Mouse (Mus musculus) monocyte, adult 5-6 weeks (primary cell): ENCODE data around the gene Lmbr1l. TPM values are rescaled to one million over a fixed set of nuclear protein-coding genes. Genes with fewer than 3 reads are reported as not detected.

Source experiments
- total RNA-seq: library from RNA; stranded (forward); fragments of 200-1000, 200-491, 200-594 nt; gene quantifications from 3 replicates; pipeline ENCODE4 v1.2.3, GENCODE M21; 2017

Gene Lmbr1l
- total RNA-seq, 1 experiment from 2014 or later: 97.4 TPM

Other genes starting within 250 kb of the Lmbr1l start
- gene Rnd1, start 240.8 kb downstream of the Lmbr1l start, total RNA-seq: 1.2 to 2.8 TPM (median 1.5 TPM) in 3 replicates
- not detected in 3 replicates for gene Ccdc65, start 210.0 kb downstream of the Lmbr1l start, total RNA-seq
- gene Fkbp11, start 190.0 kb downstream of the Lmbr1l start, total RNA-seq: 0.11 to 2.2 TPM in 2 of 3 replicates, not detected in the other
- gene Arf3, start 155.0 kb downstream of the Lmbr1l start, total RNA-seq: 27.4 to 48.6 TPM (median 30.8 TPM) in 3 replicates
- gene Wnt10b, start 140.1 kb downstream of the Lmbr1l start, total RNA-seq: not detected in 3 replicates
- not detected in 3 replicates for gene Wnt1, start 128.4 kb downstream of the Lmbr1l start, total RNA-seq
- gene Ddn, start 108.7 kb downstream of the Lmbr1l start, total RNA-seq: not detected in 3 replicates
- 128 to 132 TPM (median 132 TPM) in 3 replicates for gene Prkag1, start 86.7 kb downstream of the Lmbr1l start, total RNA-seq
- 39.4 to 138 TPM (median 45.1 TPM) in 3 replicates for gene Kmt2d, start 47.0 kb downstream of the Lmbr1l start, total RNA-seq
- 6.0 to 15.1 TPM (median 14.2 TPM) in 3 replicates for gene Rhebl1, start 23.7 kb downstream of the Lmbr1l start, total RNA-seq
- 0.19 TPM in 1 of 3 replicates, not detected in the others for gene Dhh, start 19.7 kb downstream of the Lmbr1l start, total RNA-seq
- 86.5 to 154 TPM (median 137 TPM) in 3 replicates for gene Tuba1b, start 16.3 kb upstream of the Lmbr1l start, total RNA-seq
- 12.2 to 56.4 TPM in 2 of 3 replicates, not detected in the other for gene Gm49450, start 35.3 kb upstream of the Lmbr1l start, total RNA-seq
- 79.8 to 96.7 TPM (median 88.2 TPM) in 3 replicates for gene Tuba1a, start 35.5 kb upstream of the Lmbr1l start, total RNA-seq
- 104 to 150 TPM (median 116 TPM) in 3 replicates for gene Tuba1c, start 111.7 kb upstream of the Lmbr1l start, total RNA-seq
- 1.1 TPM in 1 of 3 replicates, not detected in the others for gene Prph, start 136.9 kb upstream of the Lmbr1l start, total RNA-seq
- 2.3 to 3.6 TPM in 2 of 3 replicates, not detected in the other for gene Troap, start 156.3 kb upstream of the Lmbr1l start, total RNA-seq
- not detected in 3 replicates for gene C1ql4, start 169.6 kb upstream of the Lmbr1l start, total RNA-seq
- not detected in 3 replicates for gene Dnajc22, start 174.9 kb upstream of the Lmbr1l start, total RNA-seq
- gene Spats2, start 207.7 kb upstream of the Lmbr1l start, total RNA-seq: not detected in 3 replicates